ENCODE assay signal across 22 mouse cellular contexts in genomic region chr19:14656022-14656388, GRCm38 (mm10). TPM values are rescaled to one million over a fixed set of nuclear protein-coding genes. Genes with fewer than 3 reads are reported as not detected.
DNase-seq lines count a peak whose midpoint lies in the region; ATAC-seq lines count a peak whose summit lies in the region.
"Had no signal": no experiment of that assay in that cellular context is flagged by ENCODE, and none has a peak within 500 bp of the region (broad histone marks: within the 10 kb centered on the region; RNA-seq: fewer than 3 reads in every experiment).

No protein-coding gene starts in this region.

- H3K4me3 ChIP-seq in intestine, embryonic 16.5 days (ENCODE audit: low read length) = no peak overlapping the region
- H3K4me3 ChIP-seq: embryonic facial prominence, embryonic 12.5 days; forebrain, embryonic 15.5 days; heart, adult 2 months; heart, embryonic 15.5 days; hindbrain, embryonic 13.5 days had no signal

- no peak overlapping the region for H3K9ac ChIP-seq in intestine, embryonic 16.5 days (ENCODE audit: low read depth, low read length)
- H3K9ac ChIP-seq: embryonic facial prominence, embryonic 12.5 days; forebrain, embryonic 15.5 days; heart, embryonic 15.5 days; hindbrain, embryonic 13.5 days had no signal

- DNase-seq in adrenal gland, adult 2 months = peak; percentile 27
- DNase-seq in adrenal gland, postnatal 4 days (ENCODE audit: low spot score in 2 of 2) = no peak
- peak; percentile 91 for DNase-seq in R1 (ENCODE audit: low read depth, low spot score)
- no peak for DNase-seq in lung, postnatal 25 days (ENCODE audit: low spot score)
- no peak for DNase-seq in cerebellum, adult 18-20 months
- DNase-seq: adrenal gland, postnatal 25 days; B cell, adult 2 months; cerebellum, adult 8-10 months; cerebellum, postnatal 14 days; heart, adult 2 months; heart, postnatal 14 days; kidney, adult 18-20 months had no signal

- 46% methylated on average over 2 of the region's 2 CpGs for WGBS in intestine, embryonic 16.5 days

- no peak overlapping the region for H3K4me2 ChIP-seq in intestine, embryonic 16.5 days (ENCODE audit: low read depth, low read length)
- H3K4me2 ChIP-seq: embryonic facial prominence, embryonic 12.5 days; forebrain, embryonic 15.5 days; heart, embryonic 11.5 days; heart, embryonic 15.5 days; hindbrain, embryonic 13.5 days had no signal

- H3K4me1 ChIP-seq in intestine, embryonic 16.5 days (ENCODE audit: control insufficient read depth, insufficient read depth, low read length) = no peaks in the 10 kb centered on the region
- H3K4me1 ChIP-seq: embryonic facial prominence, embryonic 12.5 days; forebrain, embryonic 15.5 days; heart, embryonic 15.5 days; hindbrain, embryonic 13.5 days had no signal

- H3K27ac ChIP-seq in intestine, embryonic 16.5 days (ENCODE audit: low read length) = peak overlapping the region; percentile 9; the same call in 1 of the 2 replicates
- H3K27ac ChIP-seq: embryonic facial prominence, embryonic 12.5 days; forebrain, embryonic 15.5 days; heart, adult 2 months; heart, embryonic 15.5 days; hindbrain, embryonic 13.5 days had no signal

- ATAC-seq in intestine, embryonic 16.5 days = peak; percentile 65
- ATAC-seq in granulocyte monocyte progenitor cell, adult 5-6 weeks (replicated peaks; ENCODE audit: poor library complexity, severe bottlenecking) = no peak
- ATAC-seq: activated CD4-positive, CD25-positive, alpha-beta regulatory T cell, adult 4 months; CD4-positive, CD25-positive, alpha-beta regulatory T cell, adult 4 months; forebrain, embryonic 15.5 days had no signal

- H3K27me3 ChIP-seq in intestine, embryonic 16.5 days (replicated peaks; ENCODE audit: control insufficient read depth, insufficient read depth, low read length) = no peaks in the 10 kb centered on the region
- H3K27me3 ChIP-seq: embryonic facial prominence, embryonic 12.5 days; forebrain, embryonic 15.5 days; heart, embryonic 15.5 days; hindbrain, embryonic 13.5 days had no signal

- no peaks in the 10 kb centered on the region for H3K9me3 ChIP-seq in intestine, embryonic 16.5 days (ENCODE audit: control insufficient read depth, low read length)
- H3K9me3 ChIP-seq: embryonic facial prominence, embryonic 12.5 days; forebrain, embryonic 15.5 days; G1E; heart, embryonic 15.5 days; hindbrain, embryonic 13.5 days had no signal

- H3K36me3 ChIP-seq in intestine, embryonic 16.5 days (ENCODE audit: control insufficient read depth, insufficient read depth, low read length) = no peaks in the 10 kb centered on the region
- H3K36me3 ChIP-seq: embryonic facial prominence, embryonic 12.5 days; forebrain, embryonic 15.5 days; G1E; heart, embryonic 15.5 days; hindbrain, embryonic 13.5 days had no signal

RNA-seq across cellular contexts. Expression of gene Tle4, which starts 58.2 kb away (rescaled TPM):
- 10 to 100 TPM in 1 of 2 experiments, 1 to 10 TPM in 1; 7.8 to 11.2 TPM for total RNA-seq in adrenal gland, adult 2 months (2021)
- 5.2 and 6.0 TPM in 2 replicates for polyA plus RNA-seq in adrenal gland, adult 2 months (2012; rRNA removed)
- 10 to 100 TPM; 15.6 to 18.5 TPM for total RNA-seq in adrenal gland, postnatal 4 days (2021)
- polyA plus RNA-seq in intestine, embryonic 16.5 days (2015; fragmentation: Nextera tagmentation; extraction: Ambion mirVana) = 11.5 and 13.1 TPM in 2 replicates
- 23.0 and 25.1 TPM in 2 replicates for total RNA-seq in granulocyte monocyte progenitor cell, adult 5-6 weeks (2014; fragmentation: Nextera tagmentation)
- total RNA-seq in granulocyte monocyte progenitor cell, adult 5-6 weeks (2017) = 15.0 and 16.8 TPM in 2 replicates

Comparison
In these comparisons a context has a peak if more than half of its experiments do, and no peak if none do; other contexts are left out.
1. DNase-seq: peak in adrenal gland, adult 2 months (single experiment) and R1 (single experiment); none in adrenal gland, postnatal 4 days (0 of 2), lung, postnatal 25 days (single experiment) and cerebellum, adult 18-20 months (0 of 2).